Mouse (Mus musculus) midbrain, embryonic 11.5 days (tissue): ENCODE data around the gene Nr2e1. TPM values are rescaled to one million over a fixed set of nuclear protein-coding genes. Genes with fewer than 3 reads are reported as not detected.

ENCODE experiments used
- ATAC-seq: fragments of 200-750 bp; cut with Nextera tagmentation; 2 replicates; pipeline ENCODE4 v1.8.0; 2017; ENCODE audit warnings: moderate TSS enrichment, moderate library complexity; ENCODE audit not compliant: low FRiP score
- DNase-seq: peaks from one replicate; pipeline ENCODE4 v3.0.0; 2015; ENCODE audit warnings: low spot score; ENCODE audit errors: missing footprints
- H3K27ac ChIP-seq: fragments of 300-500 bp; sonication (generic); 2 replicates; pipeline ENCODE4 v1.5.1; 2014; ENCODE audit warnings: low read depth, low read length
- H3K27me3 ChIP-seq: fragments of 300-500 bp; sonication (generic); 2 replicates; pipeline ENCODE4 v1.6.1; 2014; ENCODE audit warnings: mild to moderate bottlenecking, low read length, moderate library complexity, mixed read lengths; ENCODE audit not compliant: control insufficient read depth, insufficient read depth
- H3K36me3 ChIP-seq: fragments of 300-500 bp; sonication (generic); 2 replicates; pipeline ENCODE4 v1.6.1; 2014; ENCODE audit warnings: mild to moderate bottlenecking, low read length, moderate library complexity, mixed read lengths; ENCODE audit not compliant: control insufficient read depth, insufficient read depth
- H3K4me1 ChIP-seq: fragments of 300-500 bp; sonication (generic); 2 replicates; pipeline ENCODE4 v1.6.1; 2014; ENCODE audit warnings: low read length; ENCODE audit not compliant: control insufficient read depth, insufficient read depth
- H3K4me2 ChIP-seq: fragments of 300-500 bp; sonication (generic); 2 replicates; pipeline ENCODE4 v1.6.1; 2014; ENCODE audit warnings: mild to moderate bottlenecking, moderate library complexity
- H3K4me3 ChIP-seq: fragments of 300-500 bp; sonication (generic); 2 replicates; pipeline ENCODE4 v1.5.1; 2014; ENCODE audit warnings: low read depth, low read length
- H3K9ac ChIP-seq: fragments of 300-500 bp; sonication (generic); 2 replicates; pipeline ENCODE4 v1.6.1; 2014; ENCODE audit warnings: low read length
- H3K9me3 ChIP-seq: fragments of 300-500 bp; sonication (generic); 2 replicates; pipeline ENCODE4 v1.6.1; 2016; ENCODE audit warnings: low read length; ENCODE audit not compliant: control insufficient read depth
- WGBS: fragments of 180-500 bp; shearing (Covaris S2); extraction: QIAGEN DNeasy Blood & Tissue Kit; methylation state at CpG from one replicate; pipeline ENCODE4 v1.1.7; 2014; 5-methylcytosine and 5-hydroxymethylcytosine counted together
- polyA plus RNA-seq: library from polyadenylated mRNA; unstranded; fragments of >200 nt; fragmentation: Nextera tagmentation; extraction: Ambion mirVana; gene quantifications from 2 replicates; pipeline ENCODE4 v1.2.1, GENCODE M21; 2014

The Nr2e1 gene
- polyA plus RNA-seq, 1 experiment from 2014 or later = 32.6 TPM

- DNase-seq (peak; percentile 95), ATAC-seq (peak; percentile 31; the same call in 1 of the 2 replicates)
- H3K4me3 ChIP-seq = peak overlapping the region; percentile 10; the same call in 1 of the 2 replicates
- WGBS = 2% methylated on average over 15 of the region's 15 CpGs
- H3K36me3 ChIP-seq = no peaks in the 10 kb centered on the region
- H3K4me1 ChIP-seq = peaks cover 33% of the 10 kb centered on the region
- peak overlapping the region; percentile 72 for H3K4me2 ChIP-seq
- H3K9ac ChIP-seq = no peak overlapping the region
- H3K9me3 ChIP-seq = no peaks in the 10 kb centered on the region
- peaks cover 81% of the 10 kb centered on the region for H3K27me3 ChIP-seq
- no peak overlapping the region for H3K27ac ChIP-seq
These were observed 5.2 kb downstream of the Nr2e1 start for GRCm38 (mm10) chr10:42578281-42578675.

- Histone ChIP-seq H3K4me2 (peak overlapping the region; percentile 72), H3K4me1 (peaks cover 35% of the 10 kb centered on the region), H3K27ac (no peak overlapping the region), H3K4me3 (peak overlapping the region; percentile 10), H3K27me3 (peaks cover 81% of the 10 kb centered on the region), H3K9ac (peak overlapping the region; percentile 18; the same call in 1 of the 2 replicates), H3K9me3 (no peaks in the 10 kb centered on the region), H3K36me3 (no peaks in the 10 kb centered on the region)
- under 1% methylated on average over 15 of the region's 15 CpGs for WGBS
- DNase-seq (peak; percentile 96), ATAC-seq (no peak)
These were observed 5.7 kb downstream of the Nr2e1 start for GRCm38 (mm10) chr10:42577525-42578280.

GRCm38 (mm10) chr10:42574639-42575038 is 8.8 kb downstream of the Nr2e1 start:
- no peak overlapping the region for H3K9ac ChIP-seq
- no peaks in the 10 kb centered on the region for H3K9me3 ChIP-seq
- 11% methylated on average over 10 of the region's 10 CpGs for WGBS
- peaks cover 86% of the 10 kb centered on the region for H3K27me3 ChIP-seq
- ATAC-seq (no peak), DNase-seq (peak; percentile 92)
- H3K4me3 ChIP-seq = no peak overlapping the region
- H3K36me3 ChIP-seq = peaks cover 4% of the 10 kb centered on the region
- no peak overlapping the region for H3K4me2 ChIP-seq
- H3K27ac ChIP-seq = no peak overlapping the region
- peaks cover 21% of the 10 kb centered on the region for H3K4me1 ChIP-seq

- H3K27ac ChIP-seq = no peak overlapping the region
- H3K4me2 ChIP-seq = peak overlapping the region; percentile 1
- H3K4me3 ChIP-seq = no peak overlapping the region; the same call in 1 of the 2 replicates
- H3K9me3 ChIP-seq = no peaks in the 10 kb centered on the region
- H3K9ac ChIP-seq = no peak overlapping the region
- H3K27me3 ChIP-seq = peaks cover 87% of the 10 kb centered on the region
- peaks cover 15% of the 10 kb centered on the region for H3K4me1 ChIP-seq
- 5% methylated on average over 15 of the region's 15 CpGs for WGBS
- ATAC-seq (peak; percentile 40; the same call in 1 of the 2 replicates), DNase-seq (peak; percentile 91)
- peaks cover 4% of the 10 kb centered on the region for H3K36me3 ChIP-seq
These were observed 10.5 kb downstream of the Nr2e1 start for GRCm38 (mm10) chr10:42572971-42573370.

GRCm38 (mm10) chr10:42572567-42572966 is 10.9 kb downstream of the Nr2e1 start:
- H3K4me2 ChIP-seq = peak overlapping the region; percentile 1
- WGBS = 3% methylated on average over 20 of the region's 20 CpGs
- H3K9ac ChIP-seq = no peak overlapping the region
- H3K27me3 ChIP-seq = peaks cover 86% of the 10 kb centered on the region
- H3K4me3 ChIP-seq = no peak overlapping the region; the same call in 1 of the 2 replicates
- peaks cover 4% of the 10 kb centered on the region for H3K36me3 ChIP-seq
- no peak overlapping the region for H3K27ac ChIP-seq
- peaks cover 13% of the 10 kb centered on the region for H3K4me1 ChIP-seq
- DNase-seq = no peak
- peak; percentile 38; the same call in 1 of the 2 replicates for ATAC-seq
- no peaks in the 10 kb centered on the region for H3K9me3 ChIP-seq

GRCm38 (mm10) chr10:42562272-42562671 is 21.2 kb downstream of the Nr2e1 start:
- Histone ChIP-seq H3K27ac (no peak overlapping the region), H3K4me2 (no peak overlapping the region), H3K4me1 (peaks cover 3% of the 10 kb centered on the region; the same call in 1 of the 2 replicates), H3K4me3 (no peak overlapping the region), H3K27me3 (peaks cover 14% of the 10 kb centered on the region), H3K9ac (no peak overlapping the region), H3K36me3 (peaks cover 4% of the 10 kb centered on the region; the same call in 1 of the 2 replicates), H3K9me3 (no peaks in the 10 kb centered on the region)
- ATAC-seq = no peak
- 6% methylated on average over 12 of the region's 12 CpGs for WGBS
- no peak for DNase-seq

- H3K4me1 ChIP-seq = peaks cover 3% of the 10 kb centered on the region; the same call in 1 of the 2 replicates
- no peaks in the 10 kb centered on the region for H3K9me3 ChIP-seq
- H3K9ac ChIP-seq = no peak overlapping the region
- peaks cover 4% of the 10 kb centered on the region for H3K27me3 ChIP-seq
- H3K4me3 ChIP-seq = no peak overlapping the region
- H3K27ac ChIP-seq = no peak overlapping the region
- H3K36me3 ChIP-seq = no peaks in the 10 kb centered on the region
- ATAC-seq (no peak), DNase-seq (no peak)
- WGBS = 80% methylated on average over 5 of the region's 5 CpGs
- H3K4me2 ChIP-seq = no peak overlapping the region
These were observed 23.7 kb downstream of the Nr2e1 start for GRCm38 (mm10) chr10:42559581-42560200.

GRCm38 (mm10) chr10:42546507-42546906 is 36.9 kb downstream of the Nr2e1 start:
- H3K27ac ChIP-seq = no peak overlapping the region
- no peaks in the 10 kb centered on the region for H3K9me3 ChIP-seq
- no peak overlapping the region for H3K9ac ChIP-seq
- WGBS = 92% methylated on average over 3 of the region's 3 CpGs
- H3K27me3 ChIP-seq = no peaks in the 10 kb centered on the region
- DNase-seq = no peak
- no peak overlapping the region for H3K4me3 ChIP-seq
- no peak overlapping the region for H3K4me2 ChIP-seq
- ATAC-seq = no peak
- H3K36me3 ChIP-seq = no peaks in the 10 kb centered on the region
- no peaks in the 10 kb centered on the region for H3K4me1 ChIP-seq
